Mouse (Mus musculus) ES-Bruce4 (cell line): Measurements from ENCODE around the gene Hacd4.

Experiments used
- CTCF ChIP-seq: IDR thresholded peaks from one replicate; pipeline ENCODE4 v1.8.1; 2011; ENCODE audit warnings: low read depth, low read length
- EP300 ChIP-seq: IDR thresholded peaks from 2 replicates; pipeline ENCODE4 v1.6.1; 2011; ENCODE audit warnings: low read depth, low read length; ENCODE audit not compliant: insufficient read depth
- POLR2A ChIP-seq: IDR thresholded peaks from one replicate; pipeline ENCODE4 v1.8.1; 2011; ENCODE audit warnings: low read length; ENCODE audit not compliant: insufficient read depth

GRCm38 (mm10) chr4:88437917-88438316 lies 811 bp downstream of the Hacd4 start:
- no peak for TF ChIP-seq CTCF
- TF ChIP-seq POLR2A = no peak
- no peak for TF ChIP-seq EP300
